ENCODE assay signal across 8 mouse cellular contexts in the genomic region with DNA sequence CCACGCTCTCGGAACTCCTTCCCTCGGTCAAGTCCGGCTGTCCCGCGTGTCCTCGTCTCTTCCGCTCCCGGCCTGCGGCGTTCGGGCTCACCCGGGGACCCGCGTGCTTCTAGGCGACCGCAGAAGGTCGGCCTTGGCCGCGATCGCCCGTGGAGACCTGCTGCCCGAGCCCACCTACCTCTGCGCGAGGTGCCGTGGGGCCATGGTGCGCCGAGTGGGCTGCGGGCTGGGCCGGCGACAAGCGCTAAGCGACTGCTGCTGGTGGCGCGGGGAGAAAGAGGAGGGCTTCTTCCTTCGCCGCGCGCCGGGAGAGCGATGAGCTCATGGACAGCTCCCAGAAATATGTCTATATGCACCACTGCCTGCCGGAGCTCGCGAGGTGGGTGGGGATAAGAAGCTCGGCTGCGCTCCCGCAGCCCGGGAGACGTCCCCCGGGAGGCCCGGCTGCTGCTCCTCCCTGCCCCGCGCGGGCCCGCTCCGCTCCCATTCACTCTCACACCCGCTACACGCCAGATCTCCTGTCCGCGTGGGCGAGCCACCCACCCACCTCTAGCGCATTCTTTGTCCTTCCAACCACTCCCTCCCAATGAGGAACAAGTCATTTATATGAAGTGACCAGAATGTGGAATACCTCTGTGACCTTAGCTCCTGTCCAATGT. TPM values are rescaled to one million over a fixed set of nuclear protein-coding genes. Genes with fewer than 3 reads are reported as not detected.
A peak's percentile ranks its signal among the peaks of the same experiment; 100 is the strongest.
DNase-seq lines count a peak whose midpoint lies in the region; ATAC-seq and TF ChIP-seq lines count a peak whose summit lies in the region.

A gene (minus strand): TSS at position 609 of the 659 bp plus-strand sequence.

- TF ChIP-seq POLR2A in thymus, adult 2 months (IDR thresholded peaks at IDR 0.05; ENCODE audit: control insufficient read depth, extremely low read depth, insufficient read depth, low read length, poor library complexity): no peak

- TF ChIP-seq CTCF in thymus, adult 2 months (IDR thresholded peaks at IDR 0.05; ENCODE audit: borderline replicate concordance, control insufficient read depth, extremely low read depth, insufficient read depth, low read length, poor library complexity): no peak
- TF ChIP-seq CTCF in intestine, postnatal 0 days (IDR thresholded peaks at IDR 0.05; ENCODE audit: low read depth): no peak

- H3K27ac ChIP-seq in thymus, adult 2 months (ENCODE audit: control insufficient read depth, insufficient read depth, low read length): no peak within 1 kb of the TSS
- H3K27ac ChIP-seq in intestine, postnatal 0 days (ENCODE audit: low read depth, low read length): no peak within 1 kb of the TSS
- H3K27ac ChIP-seq in limb, embryonic 15.5 days: no peak within 1 kb of the TSS
- H3K27ac ChIP-seq in neural tube, embryonic 13.5 days (replicated peaks): peak within 1 kb of the TSS; percentile 81

- DNase-seq in thymus, adult 2 months: no peak
- DNase-seq in thymus, postnatal 14 days: no peak
- DNase-seq in embryo, embryonic 11 days: peak; percentile 76
- peak; percentile 28 to 52 for DNase-seq in gastrocnemius, postnatal 4 days (ENCODE audit: low spot score in 2 of 2)

- ATAC-seq in intestine, postnatal 0 days: peak; percentile 47; the same call in 1 of the 2 replicates
- ATAC-seq in limb, embryonic 15.5 days (ENCODE audit: insufficient number of reproducible peaks, low FRiP score, low TSS enrichment, low read depth): no peak
- ATAC-seq in neural tube, embryonic 13.5 days (ENCODE audit: low read depth): peak; percentile 92
- ATAC-seq in erythroid progenitor cell, adult 5-6 weeks (replicated peaks; ENCODE audit: low FRiP score, poor library complexity, severe bottlenecking): no peak

- WGBS in thymus, adult 2 months: 2% methylated on average over 62 of the region's 62 CpGs
- under 1% methylated on average over 58 of the region's 62 CpGs for WGBS in intestine, postnatal 0 days
- WGBS in limb, embryonic 15.5 days: under 1% methylated on average over 61 of the region's 62 CpGs
- under 1% methylated on average over 60 of the region's 62 CpGs for WGBS in neural tube, embryonic 13.5 days

- peaks cover 6% of the 10 kb centered on the region; the same call in 1 of the 2 replicates for H3K27me3 ChIP-seq in thymus, adult 2 months (ENCODE audit: control insufficient read depth, insufficient read depth, low read length)
- peaks cover 25% of the 10 kb centered on the region for H3K27me3 ChIP-seq in intestine, postnatal 0 days (replicated peaks; ENCODE audit: control insufficient read depth, insufficient read depth, low read length)
- peaks cover 34% of the 10 kb centered on the region for H3K27me3 ChIP-seq in limb, embryonic 15.5 days
- peaks cover 12% of the 10 kb centered on the region; the same call in 1 of the 2 replicates for H3K27me3 ChIP-seq in neural tube, embryonic 13.5 days

- H3K4me3 ChIP-seq in thymus, adult 2 months (ENCODE audit: control insufficient read depth, insufficient read depth, low read length): peak within 1 kb of the TSS; percentile 19; the same call in 1 of the 2 replicates
- H3K4me3 ChIP-seq in intestine, postnatal 0 days (ENCODE audit: low read depth, low read length): peak within 1 kb of the TSS; percentile 53
- peak within 1 kb of the TSS; percentile 54 for H3K4me3 ChIP-seq in limb, embryonic 15.5 days
- H3K4me3 ChIP-seq in neural tube, embryonic 13.5 days: peak within 1 kb of the TSS; percentile 75

- peak within 1 kb of the TSS; percentile 96 for H3K4me2 ChIP-seq in intestine, postnatal 0 days (replicated peaks; ENCODE audit: low read depth)
- peak within 1 kb of the TSS; percentile 99 for H3K4me2 ChIP-seq in limb, embryonic 15.5 days
- H3K4me2 ChIP-seq in neural tube, embryonic 13.5 days: peak within 1 kb of the TSS; percentile 99

- no peaks in the 10 kb centered on the region for H3K4me1 ChIP-seq in thymus, adult 2 months (replicated peaks; ENCODE audit: control insufficient read depth, insufficient read depth, low read length)
- no peaks in the 10 kb centered on the region for H3K4me1 ChIP-seq in intestine, postnatal 0 days (replicated peaks; ENCODE audit: control insufficient read depth, insufficient read depth, low read length)
- peaks cover 16% of the 10 kb centered on the region for H3K4me1 ChIP-seq in limb, embryonic 15.5 days
- peaks cover 19% of the 10 kb centered on the region for H3K4me1 ChIP-seq in neural tube, embryonic 13.5 days (replicated peaks)

- H3K9ac ChIP-seq in intestine, postnatal 0 days (ENCODE audit: low read depth, low read length): peak within 1 kb of the TSS; percentile 45
- H3K9ac ChIP-seq in limb, embryonic 15.5 days: peak within 1 kb of the TSS; percentile 57
- H3K9ac ChIP-seq in neural tube, embryonic 13.5 days: peak within 1 kb of the TSS; percentile 91

- no peaks in the 10 kb centered on the region for H3K9me3 ChIP-seq in intestine, postnatal 0 days (ENCODE audit: control insufficient read depth)
- H3K9me3 ChIP-seq in limb, embryonic 15.5 days: no peaks in the 10 kb centered on the region
- H3K9me3 ChIP-seq in neural tube, embryonic 13.5 days: no peaks in the 10 kb centered on the region

- no peaks in the 10 kb centered on the region for H3K36me3 ChIP-seq in thymus, adult 2 months (ENCODE audit: control insufficient read depth, insufficient read depth, low read length)
- no peaks in the 10 kb centered on the region for H3K36me3 ChIP-seq in intestine, postnatal 0 days (ENCODE audit: control insufficient read depth, insufficient read depth)
- no peaks in the 10 kb centered on the region for H3K36me3 ChIP-seq in limb, embryonic 15.5 days
- H3K36me3 ChIP-seq in neural tube, embryonic 13.5 days: no peaks in the 10 kb centered on the region

RNA-seq across cellular contexts. Expression of the gene that starts here (rescaled TPM):
- polyA plus RNA-seq in thymus, adult 2 months (2012; rRNA removed): 2.4 and 4.6 TPM in 2 replicates
- total RNA-seq in gastrocnemius, postnatal 4 days (2021): 100 to 1,000 TPM; 231 to 258 TPM
- polyA plus RNA-seq in intestine, postnatal 0 days (2015; fragmentation: Nextera tagmentation; extraction: Ambion mirVana): 9.0 and 12.4 TPM in 2 replicates
- 34.5 and 41.4 TPM in 2 replicates for polyA plus RNA-seq in limb, embryonic 15.5 days (2015; fragmentation: Nextera tagmentation; extraction: Ambion mirVana)
- 119 and 125 TPM in 2 replicates for polyA plus RNA-seq in neural tube, embryonic 13.5 days (2015; fragmentation: Nextera tagmentation; extraction: Ambion mirVana)
- total RNA-seq in erythroid progenitor cell, adult 5-6 weeks (2015; ENCODE audit: low replicate concordance): not detected in 2 replicates
- 0.90 and 1.2 TPM in 2 replicates for total RNA-seq in erythroid progenitor cell, adult 5-6 weeks (2017; ENCODE audit: low replicate concordance)

Comparison
In these comparisons a context has a peak if more than half of its experiments do, and no peak if none do; other contexts are left out.
1. RNA of the gene that starts here (total RNA-seq): 231 to 258 TPM in gastrocnemius, postnatal 4 days; 0.90 to 1.2 TPM in erythroid progenitor cell, adult 5-6 weeks; every median in the first group is over 100 times any median in the second.
2. DNase-seq: peak in embryo, embryonic 11 days (single experiment) and gastrocnemius, postnatal 4 days (2 of 2); none in thymus, adult 2 months (single experiment) and thymus, postnatal 14 days (single experiment).
3. H3K4me3 ChIP-seq: peak in every context shown above with its lines; median percentile 75 in neural tube, embryonic 13.5 days; 54 in limb, embryonic 15.5 days; 53 in intestine, postnatal 0 days; 19 in thymus, adult 2 months.
4. ATAC-seq: peak in intestine, postnatal 0 days (single experiment) and neural tube, embryonic 13.5 days (single experiment); none in limb, embryonic 15.5 days (single experiment) and erythroid progenitor cell, adult 5-6 weeks (single experiment).
5. Peak in every context shown above with its lines, with median percentiles within 50 percentile points of each other: H3K4me2 ChIP-seq and H3K9ac ChIP-seq.